Mouse (Mus musculus) bone marrow, adult 2 months (tissue): Measurements from ENCODE around the gene Pigz.

Source experiments
- CTCF ChIP-seq: fragments of 200-500 bp; IDR thresholded peaks from 2 replicates; pipeline ENCODE4 v1.5.1; 2011; ENCODE audit warnings: low read length, control low read depth; ENCODE audit not compliant: control insufficient read depth, insufficient read depth
- POLR2A ChIP-seq: fragments of 200-500 bp; IDR thresholded peaks from 2 replicates; pipeline ENCODE4 v1.6.1; 2011; ENCODE audit warnings: low read depth, mild to moderate bottlenecking, control low read depth, low read length, borderline replicate concordance; ENCODE audit not compliant: control insufficient read depth

GRCm38 (mm10) chr16:31935091-31935979 lies 1.7 kb downstream of the Pigz start:
- no peak for TF ChIP-seq CTCF
- TF ChIP-seq POLR2A: peak; percentile 31; the same call in 1 of the 2 replicates
